Mouse (Mus musculus) hindbrain, embryonic 13.5 days (tissue): Measurements from ENCODE around the gene Dnah9. TPM values are rescaled to one million over a fixed set of nuclear protein-coding genes. Genes with fewer than 3 reads are reported as not detected.

ENCODE experiments used
- ATAC-seq: fragments of 200-750 bp; cut with Nextera tagmentation; 2 replicates; pipeline ENCODE4 v1.8.0; 2017; ENCODE audit warnings: moderate TSS enrichment; ENCODE audit not compliant: low FRiP score
- H3K27ac ChIP-seq: fragments of 300-500 bp; sonication (generic); 2 replicates; pipeline ENCODE4 v1.5.1; 2015; ENCODE audit warnings: inconsistent platforms, mild to moderate bottlenecking, moderate library complexity
- H3K27me3 ChIP-seq: fragments of 300-500 bp; sonication (generic); 2 replicates; pipeline ENCODE4 v1.6.1; 2015; ENCODE audit warnings: mild to moderate bottlenecking, inconsistent platforms
- H3K36me3 ChIP-seq: fragments of 300-500 bp; sonication (generic); 2 replicates; pipeline ENCODE4 v1.6.1; 2015; ENCODE audit warnings: mild to moderate bottlenecking, inconsistent platforms
- H3K4me1 ChIP-seq: fragments of 300-500 bp; sonication (generic); replicated peaks from 2 replicates; pipeline ENCODE4 v1.6.1; 2015; ENCODE audit warnings: inconsistent platforms
- H3K4me2 ChIP-seq: fragments of 300-500 bp; sonication (generic); 2 replicates; pipeline ENCODE4 v1.6.1; 2015; ENCODE audit warnings: inconsistent platforms, mild to moderate bottlenecking, moderate library complexity
- H3K4me3 ChIP-seq: fragments of 300-500 bp; sonication (generic); 2 replicates; pipeline ENCODE4 v1.5.1; 2015; ENCODE audit warnings: mild to moderate bottlenecking, inconsistent platforms
- H3K9ac ChIP-seq: fragments of 300-500 bp; sonication (generic); 2 replicates; pipeline ENCODE4 v1.6.1; 2015; ENCODE audit warnings: mild to moderate bottlenecking, inconsistent platforms
- H3K9me3 ChIP-seq: fragments of 300-500 bp; sonication (generic); 2 replicates; pipeline ENCODE4 v1.6.1; 2016; ENCODE audit warnings: inconsistent platforms
- WGBS: fragments of 180-500 bp; shearing (Covaris S2); methylation state at CpG from one replicate; pipeline ENCODE4 v1.1.7; 2015; 5-methylcytosine and 5-hydroxymethylcytosine counted together
- polyA plus RNA-seq: library from polyadenylated mRNA; unstranded; fragments of >200 nt; fragmentation: Nextera tagmentation; extraction: Ambion mirVana; gene quantifications from 2 replicates; pipeline ENCODE4 v1.2.1, GENCODE M21; 2015

The Dnah9 gene
- polyA plus RNA-seq, 1 experiment from 2014 or later = 2.8 TPM

- no peak for ATAC-seq
- Histone ChIP-seq H3K4me3 (no peak overlapping the region), H3K36me3 (no peaks in the 10 kb centered on the region), H3K9ac (no peak overlapping the region), H3K27me3 (no peaks in the 10 kb centered on the region), H3K4me1 (no peaks in the 10 kb centered on the region), H3K27ac (no peak overlapping the region), H3K9me3 (no peaks in the 10 kb centered on the region), H3K4me2 (no peak overlapping the region)
- 70% methylated on average over 2 of the region's 2 CpGs for WGBS
These were observed 262.9 kb downstream of the Dnah9 start for GRCm38 (mm10) chr11:65905487-65905886.

DNA sequence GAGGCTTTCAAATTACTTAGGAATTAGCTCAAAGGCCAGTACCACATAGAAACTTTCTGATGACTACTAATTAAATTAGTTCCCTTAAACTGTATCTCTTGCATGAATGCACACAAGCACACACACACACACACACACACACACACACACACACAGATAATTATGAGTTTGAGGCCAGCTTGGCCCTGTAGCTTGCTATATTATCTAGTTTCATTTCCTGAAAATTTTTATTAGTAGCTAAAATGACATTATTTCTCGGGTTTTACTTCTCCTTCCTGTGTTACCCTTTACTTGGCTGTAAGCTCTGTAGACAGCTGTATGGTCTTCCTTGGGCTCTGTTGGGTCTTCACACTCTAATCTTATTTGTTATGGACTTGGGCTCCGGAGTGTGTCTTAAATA lies 264.4 kb downstream of the Dnah9 start:
- Histone ChIP-seq H3K27ac (no peak overlapping the region), H3K4me1 (no peaks in the 10 kb centered on the region), H3K4me3 (no peak overlapping the region), H3K9me3 (no peaks in the 10 kb centered on the region), H3K9ac (no peak overlapping the region), H3K27me3 (no peaks in the 10 kb centered on the region), H3K36me3 (no peaks in the 10 kb centered on the region), H3K4me2 (no peak overlapping the region)
- 87% methylated on average over 2 of the region's 2 CpGs for WGBS
- ATAC-seq = no peak

GRCm38 (mm10) chr11:65881465-65881864 lies 286.9 kb downstream of the Dnah9 start:
- Histone ChIP-seq H3K4me3 (no peak overlapping the region), H3K27ac (no peak overlapping the region), H3K4me2 (no peak overlapping the region), H3K4me1 (peaks cover 10% of the 10 kb centered on the region; the same call in 1 of the 2 replicates), H3K36me3 (no peaks in the 10 kb centered on the region), H3K27me3 (no peaks in the 10 kb centered on the region), H3K9me3 (no peaks in the 10 kb centered on the region), H3K9ac (no peak overlapping the region)
- 86% methylated on average over 2 of the region's 2 CpGs for WGBS
- ATAC-seq = no peak

GRCm38 (mm10) chr11:65877146-65877775 lies 291.1 kb downstream of the Dnah9 start:
- Histone ChIP-seq H3K4me3 (no peak overlapping the region), H3K9me3 (no peaks in the 10 kb centered on the region), H3K4me2 (no peak overlapping the region), H3K27me3 (no peaks in the 10 kb centered on the region), H3K9ac (no peak overlapping the region), H3K36me3 (no peaks in the 10 kb centered on the region), H3K4me1 (peaks cover 10% of the 10 kb centered on the region; the same call in 1 of the 2 replicates), H3K27ac (peak overlapping the region; percentile 30)
- 68% methylated on average over 1 of the region's 1 CpGs for WGBS
- ATAC-seq = no peak

DNA sequence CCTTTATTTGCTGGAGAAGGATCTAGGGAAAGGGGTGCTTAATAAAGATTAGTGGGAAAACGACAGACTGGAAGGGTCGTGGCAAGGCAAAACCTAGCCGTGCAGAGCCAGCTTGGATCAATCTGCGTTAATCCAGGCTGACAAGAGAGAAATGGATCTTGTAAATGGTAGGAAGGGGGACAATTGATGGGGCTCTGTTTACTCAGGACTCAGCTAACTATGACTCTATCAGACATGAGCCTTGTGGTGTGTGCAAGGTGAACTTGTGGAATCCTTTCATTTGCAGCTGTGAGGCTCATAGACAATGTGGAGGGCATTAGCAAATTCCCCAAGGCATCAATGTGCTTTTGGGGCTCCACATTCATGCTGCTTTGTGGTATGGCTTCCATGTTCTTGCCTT lies 306.9 kb downstream of the Dnah9 start:
- Histone ChIP-seq H3K27ac (0 out of 2 replicates have a peak overlapping the region, but pooled peaks have one; percentile 9), H3K4me1 (no peaks in the 10 kb centered on the region), H3K4me3 (no peak overlapping the region), H3K9ac (no peak overlapping the region), H3K4me2 (no peak overlapping the region), H3K9me3 (no peaks in the 10 kb centered on the region), H3K36me3 (no peaks in the 10 kb centered on the region), H3K27me3 (no peaks in the 10 kb centered on the region)
- ATAC-seq = no peak
- 56% methylated on average over 4 of the region's 4 CpGs for WGBS

- no peak overlapping the region for H3K4me2 ChIP-seq
- H3K9ac ChIP-seq = no peak overlapping the region
- H3K4me3 ChIP-seq = no peak overlapping the region
- no peak overlapping the region for H3K27ac ChIP-seq
- WGBS = 8% methylated on average over 1 of the region's 1 CpGs
- H3K9me3 ChIP-seq = no peaks in the 10 kb centered on the region
- no peaks in the 10 kb centered on the region for H3K27me3 ChIP-seq
- H3K36me3 ChIP-seq = no peaks in the 10 kb centered on the region
- no peak for ATAC-seq
- no peaks in the 10 kb centered on the region for H3K4me1 ChIP-seq
These were observed 316.3 kb downstream of the Dnah9 start for GRCm38 (mm10) chr11:65852066-65852465.

DNA sequence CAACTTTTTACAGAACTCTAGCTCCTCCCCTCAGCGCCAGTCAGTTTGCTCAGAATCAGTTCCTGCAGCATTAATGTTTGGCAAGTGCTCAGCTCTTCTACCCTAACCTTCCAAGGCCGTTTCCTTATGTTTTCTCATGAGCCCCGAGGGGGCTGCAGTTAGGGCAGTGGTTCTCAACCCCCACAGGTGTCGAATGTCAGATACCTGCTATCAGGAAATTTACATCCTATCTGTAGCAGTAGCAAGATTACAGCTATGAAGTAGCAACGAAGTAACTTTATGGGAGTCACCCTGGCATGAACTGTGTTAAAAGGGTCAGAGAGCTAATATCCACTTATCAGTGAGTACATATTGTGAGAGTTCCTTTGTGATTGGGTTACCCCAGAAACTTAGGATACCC lies 321.9 kb downstream of the Dnah9 start:
- H3K27ac ChIP-seq = no peak overlapping the region
- no peak overlapping the region for H3K4me3 ChIP-seq
- whole genome bisulfite sequencing = 86% methylated on average over 5 of the region's 5 CpGs
- H3K9me3 ChIP-seq = no peaks in the 10 kb centered on the region
- no peak overlapping the region for H3K4me2 ChIP-seq
- ATAC-seq = no peak
- H3K9ac ChIP-seq = no peak overlapping the region
- no peaks in the 10 kb centered on the region for H3K27me3 ChIP-seq
- no peaks in the 10 kb centered on the region for H3K36me3 ChIP-seq
- H3K4me1 ChIP-seq = no peaks in the 10 kb centered on the region

DNA sequence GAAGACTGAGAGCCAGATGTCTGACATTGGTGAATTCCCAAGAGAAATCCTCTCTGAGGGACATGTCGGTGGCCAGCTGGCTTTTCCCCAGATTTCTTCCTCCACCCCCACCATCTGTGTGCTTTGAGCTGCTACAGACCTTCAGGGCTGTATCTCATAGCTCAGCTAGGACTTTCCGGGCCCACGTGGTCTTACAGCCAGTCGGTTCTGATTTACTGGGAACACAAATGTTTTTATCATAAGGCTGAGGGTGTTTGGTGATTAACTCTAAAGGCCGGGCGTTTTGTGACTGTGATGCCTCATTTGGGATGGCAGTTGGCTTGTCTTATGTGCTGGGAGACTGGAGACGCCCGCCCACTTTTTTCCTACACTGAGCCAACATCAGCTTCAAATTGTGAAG lies 329.4 kb downstream of the Dnah9 start:
- Histone ChIP-seq H3K4me1 (no peaks in the 10 kb centered on the region), H3K9ac (no peak overlapping the region), H3K4me2 (no peak overlapping the region), H3K4me3 (no peak overlapping the region), H3K27ac (no peak overlapping the region), H3K36me3 (peaks cover 7% of the 10 kb centered on the region; the same call in 1 of the 2 replicates), H3K9me3 (no peaks in the 10 kb centered on the region), H3K27me3 (no peaks in the 10 kb centered on the region)
- ATAC-seq = no peak
- WGBS = 70% methylated on average over 8 of the region's 8 CpGs

GRCm38 (mm10) chr11:65824556-65824955 lies 343.8 kb downstream of the Dnah9 start:
- 91% methylated on average over 3 of the region's 3 CpGs for WGBS
- no peak for ATAC-seq
- no peaks in the 10 kb centered on the region for H3K4me1 ChIP-seq
- H3K27me3 ChIP-seq = no peaks in the 10 kb centered on the region
- H3K4me2 ChIP-seq = no peak overlapping the region
- H3K9ac ChIP-seq = no peak overlapping the region
- no peaks in the 10 kb centered on the region for H3K9me3 ChIP-seq
- no peak overlapping the region for H3K27ac ChIP-seq
- H3K36me3 ChIP-seq = peaks cover 59% of the 10 kb centered on the region
- no peak overlapping the region for H3K4me3 ChIP-seq

DNA sequence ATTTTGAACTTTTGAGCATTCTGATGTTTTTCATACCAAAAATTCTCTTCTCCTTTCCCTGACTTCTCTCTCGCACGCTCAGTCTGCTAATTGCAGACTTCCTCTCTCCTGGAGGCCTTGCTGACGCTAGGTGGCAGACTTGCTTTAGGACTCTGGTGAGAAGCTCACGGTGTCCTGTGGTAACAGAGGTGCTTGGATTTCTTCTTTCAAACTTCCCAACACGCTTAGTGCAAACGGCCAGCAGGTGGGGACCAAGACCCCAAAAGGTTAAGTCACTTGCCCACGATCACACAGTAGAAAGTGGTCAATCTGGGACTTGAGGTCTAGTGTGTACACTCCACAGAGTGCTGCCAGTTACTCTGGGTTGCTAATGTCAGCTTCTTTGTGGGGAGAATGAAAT lies 347.5 kb downstream of the Dnah9 start:
- 13% methylated on average over 7 of the region's 7 CpGs for WGBS
- peak; percentile 75 for ATAC-seq

DNA sequence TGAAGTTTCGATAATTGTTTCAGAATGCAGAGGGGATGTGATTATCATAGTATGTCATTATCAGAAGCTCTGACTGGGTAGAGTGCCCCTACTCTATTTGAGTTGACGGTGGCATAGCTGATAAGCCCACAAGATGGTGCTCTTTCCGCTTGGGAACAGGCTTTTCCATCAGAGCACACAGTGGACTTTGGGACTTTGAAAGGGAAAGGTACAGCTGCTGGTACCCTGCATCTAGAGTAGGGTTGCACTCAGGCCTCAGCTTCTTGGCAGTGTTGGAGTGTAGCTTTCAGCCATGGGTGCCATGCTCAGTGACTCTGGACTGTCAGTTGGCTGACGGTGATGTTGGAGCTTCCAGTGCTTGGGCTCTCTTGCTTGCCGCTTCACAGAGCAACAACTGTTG lies 348.1 kb downstream of the Dnah9 start:
- H3K27me3 ChIP-seq = no peaks in the 10 kb centered on the region
- H3K4me2 ChIP-seq = no peak overlapping the region
- no peak; the same call in 1 of the 2 replicates for ATAC-seq
- no peak overlapping the region for H3K9ac ChIP-seq
- no peaks in the 10 kb centered on the region for H3K9me3 ChIP-seq
- 75% methylated on average over 5 of the region's 5 CpGs for WGBS
- H3K36me3 ChIP-seq = peaks cover 59% of the 10 kb centered on the region
- H3K4me3 ChIP-seq = no peak overlapping the region
- no peak overlapping the region for H3K27ac ChIP-seq
- H3K4me1 ChIP-seq = peaks cover 5% of the 10 kb centered on the region

More for the DNA sequence above, 347.5 kb downstream of the Dnah9 start:
- no peak overlapping the region for H3K4me3 ChIP-seq
- no peaks in the 10 kb centered on the region for H3K27me3 ChIP-seq
- H3K9ac ChIP-seq = no peak overlapping the region
- H3K4me1 ChIP-seq = peaks cover 5% of the 10 kb centered on the region
- H3K36me3 ChIP-seq = peaks cover 53% of the 10 kb centered on the region
- H3K4me2 ChIP-seq = no peak overlapping the region
- no peak overlapping the region for H3K27ac ChIP-seq
- H3K9me3 ChIP-seq = no peaks in the 10 kb centered on the region

GRCm38 (mm10) chr11:65818193-65818592 lies 350.2 kb downstream of the Dnah9 start:
- H3K27me3 ChIP-seq = no peaks in the 10 kb centered on the region
- H3K4me2 ChIP-seq = no peak overlapping the region
- no peak overlapping the region for H3K27ac ChIP-seq
- peaks cover 57% of the 10 kb centered on the region for H3K36me3 ChIP-seq
- H3K4me1 ChIP-seq = peaks cover 5% of the 10 kb centered on the region
- H3K9ac ChIP-seq = no peak overlapping the region
- H3K9me3 ChIP-seq = no peaks in the 10 kb centered on the region
- 82% methylated on average over 1 of the region's 1 CpGs for WGBS
- H3K4me3 ChIP-seq = no peak overlapping the region
- no peak for ATAC-seq

DNA sequence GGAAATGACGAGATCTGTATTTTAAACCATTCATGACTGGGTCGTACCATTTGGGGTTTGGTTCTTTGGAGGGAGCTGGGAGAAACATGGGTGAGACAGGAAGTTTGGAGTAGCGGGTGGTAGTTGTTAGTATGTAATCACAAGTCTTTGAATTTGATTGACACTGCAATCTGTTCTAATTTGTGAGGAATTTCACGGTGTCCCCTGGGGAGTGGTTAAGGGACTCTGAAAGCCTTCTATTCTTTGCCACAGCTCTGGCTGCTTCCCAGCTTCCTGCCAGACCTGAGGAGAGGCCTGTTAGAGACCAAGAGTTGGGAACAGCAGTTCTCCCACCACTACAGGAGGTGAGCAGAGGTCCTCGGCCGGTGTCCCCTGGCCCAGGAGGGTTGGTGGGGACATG lies 352.1 kb downstream of the Dnah9 start:
- 56% methylated on average over 6 of the region's 6 CpGs for WGBS
- Histone ChIP-seq H3K9me3 (no peaks in the 10 kb centered on the region), H3K27me3 (no peaks in the 10 kb centered on the region), H3K4me3 (no peak overlapping the region), H3K9ac (no peak overlapping the region), H3K36me3 (peaks cover 38% of the 10 kb centered on the region), H3K27ac (no peak overlapping the region), H3K4me1 (peaks cover 18% of the 10 kb centered on the region), H3K4me2 (no peak overlapping the region)
- no peak for ATAC-seq
